17 mouse cellular contexts compared by ENCODE assay signal in genomic region chr2:72029081-72029480, GRCm38 (mm10).
DNase-seq lines count a peak whose midpoint lies in the region; ATAC-seq lines count a peak whose summit lies in the region.
"Had no signal": no experiment of that assay in that cellular context is flagged by ENCODE, and none has a peak within 500 bp of the region (broad histone marks: within the 10 kb centered on the region; RNA-seq: fewer than 3 reads in every experiment).

No protein-coding gene starts in this region.

- ATAC-seq in cerebellum, adult (ENCODE audit: insufficient number of reproducible peaks, low FRiP score, low TSS enrichment) = no peak
- ATAC-seq: activated CD4-positive, CD25-positive, alpha-beta regulatory T cell, adult 4 months; forebrain, embryonic 15.5 days; hindbrain, embryonic 16.5 days; intestine, embryonic 15.5 days had no signal

- peak; percentile 54 for DNase-seq in cerebellum, adult 11-12 months
- no peak for DNase-seq in cerebellum, postnatal 4 days (ENCODE audit: low spot score in 2 of 2)
- DNase-seq in cerebellum, adult 9-11 months = peak; percentile 63
- peak; percentile 77 for DNase-seq in brain, adult 2 months (ENCODE audit: low read depth, low spot score)
- DNase-seq in c-Kit-positive CD71-positive TER-119-positive erythroid progenitor cells, embryonic 14.5 days (ENCODE audit: low spot score) = no peak
- DNase-seq: adrenal gland, adult 8-10 months; adrenal gland, postnatal 25 days; embryo, embryonic 11 days; gastrocnemius, postnatal 10 days; gastrocnemius, postnatal 36 days; kidney, adult 11 months; kidney, adult 8-10 months had no signal

Comparison
In these comparisons a context has a peak if more than half of its experiments do, and no peak if none do; other contexts are left out.
1. DNase-seq: peak in cerebellum, adult 11-12 months (single experiment), cerebellum, adult 9-11 months (single experiment) and brain, adult 2 months (single experiment); none in cerebellum, postnatal 4 days (0 of 2) and c-Kit-positive CD71-positive TER-119-positive erythroid progenitor cells, embryonic 14.5 days (single experiment).